Mouse (Mus musculus) neutrophil, adult 5-6 weeks (primary cell): ENCODE results near the gene Lrfn1. TPM values are rescaled to one million over a fixed set of nuclear protein-coding genes. Genes with fewer than 3 reads are reported as not detected.
"Not testable (repeated sequence)": the region's sequence is repeated elsewhere in the genome, so short reads cannot be mapped to it uniquely, and the experiment has no call there.

Experiments used
- ATAC-seq: fragments of 151-379, 151-347 bp; 2 replicates; pipeline ENCODE4 v1.8.0; 2017; ENCODE audit warnings: mild to moderate bottlenecking, moderate TSS enrichment; ENCODE audit not compliant: insufficient number of reproducible peaks, poor library complexity, low FRiP score, severe bottlenecking; ENCODE audit errors: extremely low read depth
- total RNA-seq: library from RNA; stranded (forward); fragments of 200-1000 nt; gene quantifications from 2 replicates; pipeline ENCODE4 v1.2.3, GENCODE M21; 2017

The Lrfn1 gene
- total RNA-seq, 1 experiment from 2014 or later = 0.47 TPM

DNA sequence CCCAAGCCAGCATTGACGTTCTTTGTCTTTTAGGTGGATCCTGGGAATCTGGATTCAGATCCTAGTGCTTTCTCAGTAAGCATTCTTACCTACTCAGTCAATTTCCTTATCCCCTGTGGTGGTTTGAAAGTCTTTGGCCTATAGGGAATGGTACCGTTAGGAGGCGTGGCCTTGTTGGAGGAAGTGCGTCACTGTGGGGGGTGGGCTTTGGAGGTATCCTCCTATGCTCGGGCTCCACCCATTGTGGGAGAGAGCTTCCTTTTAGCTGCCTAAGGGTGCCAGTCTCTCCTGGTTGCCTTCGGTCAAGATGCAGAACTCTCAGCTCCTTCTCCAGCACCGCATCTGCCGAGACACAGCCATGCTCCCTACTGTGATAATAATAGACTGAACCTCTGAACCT, 40.5 kb downstream of the Lrfn1 start:
- ATAC-seq = no peak

DNA sequence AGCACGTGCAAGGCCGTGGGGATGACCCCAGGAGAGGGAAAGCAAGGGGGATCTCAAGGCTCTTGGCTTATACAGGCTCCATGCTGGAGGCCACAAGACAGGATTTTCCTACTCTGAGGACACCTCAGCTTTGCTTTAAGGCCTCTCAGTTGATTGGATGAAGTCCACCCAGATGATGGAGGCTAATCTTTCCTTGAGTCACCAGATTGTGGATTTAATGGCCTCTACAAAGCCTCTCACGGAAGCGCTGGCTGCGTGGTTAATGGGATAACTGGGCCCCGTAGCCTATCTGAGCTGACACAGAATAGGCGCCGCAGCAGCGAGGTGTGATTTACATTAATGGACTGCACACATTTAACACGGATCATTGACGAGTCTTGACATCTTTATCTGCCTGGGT, 43.6 kb downstream of the Lrfn1 start:
- ATAC-seq = no peak

DNA sequence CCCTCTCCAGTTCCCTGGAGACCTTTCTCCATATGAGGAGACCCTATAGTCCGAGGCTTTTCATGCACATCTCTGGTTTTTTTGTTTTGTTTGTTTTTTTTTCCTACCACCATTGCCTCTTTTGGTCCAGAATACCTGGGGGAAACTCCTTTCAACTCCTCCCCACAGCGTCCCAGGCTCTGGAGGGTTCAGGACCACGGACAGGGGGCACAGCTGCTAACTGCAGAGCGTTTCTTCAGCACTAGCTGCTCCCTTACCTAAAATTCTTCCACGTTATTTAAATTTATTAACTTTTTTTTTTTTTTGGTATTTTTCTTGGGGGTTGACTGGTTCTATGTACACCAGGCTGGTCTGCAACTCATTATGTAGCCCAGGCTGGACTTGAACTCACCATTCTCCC, 53.8 kb downstream of the Lrfn1 start:
- ATAC-seq = no peak

DNA sequence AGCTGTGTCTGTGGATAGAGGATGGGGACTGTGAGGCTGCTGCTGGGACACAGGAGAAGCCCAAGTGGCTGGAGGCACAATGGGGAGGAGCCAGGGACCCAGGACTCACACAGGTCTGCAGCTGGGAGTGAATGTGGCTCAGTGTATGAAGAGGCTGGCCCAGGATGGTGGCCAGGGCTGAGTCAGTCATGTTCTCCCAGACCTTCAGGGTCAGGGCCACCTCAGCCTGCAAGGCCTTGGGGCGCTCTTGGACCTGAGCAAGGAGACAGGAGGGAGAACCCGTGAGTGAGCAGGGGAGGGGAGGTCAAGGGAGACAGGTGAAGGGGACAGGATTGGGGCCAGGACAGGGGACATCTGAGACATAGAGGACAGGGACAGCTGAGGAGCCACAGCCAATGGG, 57.3 kb downstream of the Lrfn1 start:
- ATAC-seq = not testable (repeated sequence)

DNA sequence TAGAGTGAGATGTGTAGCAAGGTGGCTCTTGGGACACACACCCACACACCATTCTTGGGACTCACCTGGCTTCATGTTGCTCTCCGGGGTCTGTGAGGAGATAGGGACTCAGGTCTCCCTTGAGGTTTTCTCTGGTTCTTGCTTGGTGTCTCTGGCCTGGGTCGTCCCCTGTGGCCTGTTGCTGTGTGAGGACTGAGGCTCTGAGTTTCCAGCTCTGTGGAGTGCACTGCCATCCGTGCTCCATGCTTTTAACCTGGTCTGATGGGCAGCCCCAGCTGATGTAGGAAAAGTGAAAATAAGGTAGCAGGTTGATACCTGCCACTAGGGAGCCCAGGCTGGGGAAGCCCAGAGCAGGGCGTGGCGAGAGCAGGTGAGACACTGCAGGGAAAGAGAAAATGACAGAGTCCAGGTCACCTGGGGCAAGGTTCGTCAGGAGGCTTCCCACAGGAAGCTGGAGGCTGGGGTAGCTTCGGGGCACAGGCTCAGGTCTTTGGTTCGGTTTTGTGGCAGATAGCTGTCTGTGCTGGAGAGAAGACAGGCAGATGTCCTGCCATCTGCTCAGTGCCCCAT, 58.7 kb downstream of the Lrfn1 start, which contains the start of gene Ifnl2:
TSS of gene Ifnl2 (minus strand) at position 51 of the 570 bp plus-strand sequence.
- ATAC-seq = 0 out of 2 replicates have a peak, but pooled peaks have one; percentile 10

DNA sequence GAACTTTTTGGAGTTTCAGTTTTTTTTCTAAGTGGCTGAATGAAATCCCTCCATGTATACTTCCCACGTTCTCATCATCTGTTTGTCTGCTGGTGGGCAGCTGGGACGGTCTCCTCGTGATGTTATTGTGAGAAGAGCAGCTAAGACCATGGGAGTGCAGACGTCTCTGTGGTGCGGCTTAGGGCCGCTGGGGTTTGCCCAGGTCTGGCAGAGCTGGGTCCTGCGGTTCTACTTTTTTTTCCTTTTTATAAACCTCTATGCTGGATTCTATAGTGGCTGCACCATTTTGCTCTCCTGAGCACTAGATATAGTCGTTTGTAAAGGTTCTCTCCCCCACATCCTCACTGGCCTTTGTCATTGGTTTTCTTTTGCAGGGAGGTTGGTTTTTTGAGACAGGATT, 59.7 kb downstream of the Lrfn1 start:
- no peak for ATAC-seq

Other genes starting within 250 kb of the Lrfn1 start
- gene Eid2, start 184.1 kb upstream of the Lrfn1 start, total RNA-seq = 1.2 TPM in 1 of 2 replicates, not detected in the other
- gene Eid2b, start 174.2 kb upstream of the Lrfn1 start, total RNA-seq = 5.0 and 5.9 TPM in 2 replicates
- not detected in 2 replicates for gene Selenov, start 160.8 kb upstream of the Lrfn1 start, total RNA-seq
- gene Dll3, start 149.7 kb upstream of the Lrfn1 start, total RNA-seq = 0.12 and 0.47 TPM in 2 replicates
- gene Timm50, start 139.9 kb upstream of the Lrfn1 start, total RNA-seq = 8.5 and 10.0 TPM in 2 replicates
- 118 and 126 TPM in 2 replicates for gene Supt5, start 113.2 kb upstream of the Lrfn1 start, total RNA-seq
- 700 and 800 TPM in 2 replicates for gene Rps16, start 101.3 kb upstream of the Lrfn1 start, total RNA-seq
- gene Plekhg2, start 79.4 kb upstream of the Lrfn1 start, total RNA-seq = 32.6 and 39.7 TPM in 2 replicates
- gene Zfp36, start 71.7 kb upstream of the Lrfn1 start, total RNA-seq = 496 and 563 TPM in 2 replicates
- gene Med29, start 59.3 kb upstream of the Lrfn1 start, total RNA-seq = 9.1 and 9.8 TPM in 2 replicates
- 218 and 230 TPM in 2 replicates for gene Paf1, start 59.0 kb upstream of the Lrfn1 start, total RNA-seq
- gene Gmfg, start 14.5 kb upstream of the Lrfn1 start, total RNA-seq = 1,008 and 1,024 TPM in 2 replicates
- not detected in 2 replicates for gene Ifnl2, start 58.5 kb downstream of the Lrfn1 start, total RNA-seq
- gene Ifnl3, start 70.9 kb downstream of the Lrfn1 start, total RNA-seq = not detected in 2 replicates
- not detected in 2 replicates for gene Sycn, start 88.9 kb downstream of the Lrfn1 start, total RNA-seq
- 0.49 and 0.70 TPM in 2 replicates for gene Nccrp1, start 95.3 kb downstream of the Lrfn1 start, total RNA-seq
- 15.2 and 16.8 TPM in 2 replicates for gene Samd4b, start 146.2 kb downstream of the Lrfn1 start, total RNA-seq
- 6.6 and 8.8 TPM in 2 replicates for gene Pak4, start 146.2 kb downstream of the Lrfn1 start, total RNA-seq
- not detected in 2 replicates for gene Acp7, start 179.4 kb downstream of the Lrfn1 start, total RNA-seq
- not detected in 2 replicates for gene Fbxo27, start 240.9 kb downstream of the Lrfn1 start, total RNA-seq